Mouse (Mus musculus) bone marrow macrophage, adult 2 months (primary cell): ENCODE data around the gene Zic5.

Source experiments
- CTCF ChIP-seq: IDR thresholded peaks from 2 replicates; pipeline ENCODE4 v1.5.1; 2012; ENCODE audit warnings: low read depth, mild to moderate bottlenecking, low read length, moderate library complexity
- POLR2A ChIP-seq: IDR thresholded peaks from 2 replicates; pipeline ENCODE4 v1.6.1; 2012; ENCODE audit warnings: mild to moderate bottlenecking, low read depth, low read length, borderline replicate concordance

- TF ChIP-seq POLR2A (no peak), CTCF (no peak)
Observed at GRCm38 (mm10) chr14:122453388-122453995, 12.0 kb downstream of the Zic5 start.
